Mouse (Mus musculus): ENCODE measurements around the gene Srxn1. TPM values are rescaled to one million over a fixed set of nuclear protein-coding genes. Genes with fewer than 3 reads are reported as not detected.
A peak's percentile ranks its signal among the peaks of the same experiment; 100 is the strongest.

The Srxn1 gene
- polyA plus RNA-seq, 1 experiment = 2.6 TPM

DNA sequence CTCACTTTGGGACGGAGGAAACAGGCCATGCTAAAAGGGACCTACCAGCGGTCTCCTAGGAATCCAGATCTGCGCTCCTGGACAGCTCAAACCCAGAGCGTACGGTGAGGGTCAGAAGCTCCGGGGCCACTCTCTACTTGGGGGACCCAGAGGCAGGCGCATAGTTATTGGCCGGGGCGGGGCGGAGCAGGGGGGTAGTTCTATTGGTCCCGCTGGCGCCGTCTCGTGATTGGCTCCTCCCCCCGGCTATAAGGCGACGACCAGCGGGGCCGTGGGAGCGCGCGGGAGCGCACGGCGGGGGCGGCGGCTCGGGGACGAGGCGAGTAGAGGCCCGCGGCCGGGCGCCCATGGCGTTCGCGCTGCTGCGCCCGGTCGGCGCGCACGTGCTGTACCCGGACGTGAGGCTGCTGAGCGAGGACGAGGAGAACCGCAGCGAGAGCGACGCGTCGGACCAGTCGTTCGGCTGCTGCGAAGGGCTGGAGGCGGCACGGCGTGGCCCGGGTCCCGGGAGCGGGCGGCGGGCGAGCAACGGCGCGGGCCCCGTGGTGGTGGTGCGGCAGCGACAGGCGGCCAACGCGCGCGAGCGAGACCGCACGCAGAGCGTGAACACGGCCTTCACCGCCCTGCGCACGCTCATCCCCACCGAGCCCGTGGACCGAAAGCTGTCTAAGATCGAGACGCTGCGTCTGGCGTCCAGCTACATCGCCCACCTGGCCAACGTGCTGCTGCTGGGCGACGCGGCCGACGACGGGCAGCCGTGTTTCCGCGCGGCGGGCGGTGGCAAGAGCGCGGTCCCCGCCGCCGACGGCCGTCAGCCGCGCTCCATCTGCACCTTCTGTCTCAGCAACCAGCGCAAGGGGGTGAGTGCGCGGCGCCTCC lies 38.2 kb downstream of the Srxn1 start, which contains the start of gene Tcf15:
Tcf15 (plus strand) TSS at position 283 of the 879 bp plus-strand sequence.
- peaks cover 73% of the 10 kb centered on the region for H3K27me3 ChIP-seq (ENCODE audit: control insufficient read depth)
- peak within 1 kb of the TSS; percentile 59 for H3K4me3 ChIP-seq (replicated peaks)
- peaks cover 16% of the 10 kb centered on the region for H3K4me1 ChIP-seq (ENCODE audit: control insufficient read depth)
- no peaks in the 10 kb centered on the region for H3K36me3 ChIP-seq (ENCODE audit: control insufficient read depth)
- peaks cover 4% of the 10 kb centered on the region; the same call in 1 of the 2 replicates for H3K9me3 ChIP-seq (ENCODE audit: control insufficient read depth, low read length)
- TF ChIP-seq GATA1 (IDR thresholded peaks at IDR 0.05; ENCODE audit: low read length) = no peak
- TF ChIP-seq TAL1 (IDR thresholded peaks at IDR 0.05; ENCODE audit: low read length) = no peak

DNA sequence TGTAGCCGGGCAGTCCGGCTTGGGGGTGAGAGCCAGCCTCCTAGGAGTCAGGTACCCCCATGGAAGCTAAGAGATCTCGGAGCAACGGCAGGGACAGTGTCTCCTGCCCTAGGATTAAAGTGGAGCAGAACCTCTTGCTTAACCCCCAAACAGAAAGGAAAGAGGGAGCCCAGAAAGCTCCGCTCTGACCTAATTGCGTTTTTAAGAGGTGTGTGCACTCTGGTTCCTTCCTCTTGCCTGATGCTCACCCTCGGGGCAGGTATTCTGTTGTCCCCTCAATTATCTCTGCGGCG lies 38.8 kb downstream of the Srxn1 start:
- Histone ChIP-seq H3K4me3 (replicated peaks) (peak overlapping the region; percentile 59), H3K9me3 (ENCODE audit: control insufficient read depth, low read length) (peaks cover 4% of the 10 kb centered on the region; the same call in 1 of the 2 replicates), H3K36me3 (ENCODE audit: control insufficient read depth) (no peaks in the 10 kb centered on the region), H3K27me3 (ENCODE audit: control insufficient read depth) (peaks cover 71% of the 10 kb centered on the region), H3K4me1 (ENCODE audit: control insufficient read depth) (peaks cover 16% of the 10 kb centered on the region)
- TF ChIP-seq TAL1 (IDR thresholded peaks at IDR 0.05; ENCODE audit: low read length) (no peak), GATA1 (IDR thresholded peaks at IDR 0.05; ENCODE audit: low read length) (no peak)

- TF ChIP-seq GATA1 (IDR thresholded peaks at IDR 0.05; ENCODE audit: low read length) = no peak
- TF ChIP-seq TAL1 (IDR thresholded peaks at IDR 0.05; ENCODE audit: low read length) = no peak
- no peaks in the 10 kb centered on the region for H3K36me3 ChIP-seq (ENCODE audit: control insufficient read depth)
- peaks cover 67% of the 10 kb centered on the region for H3K27me3 ChIP-seq (ENCODE audit: control insufficient read depth)
- H3K4me3 ChIP-seq (replicated peaks) = no peak overlapping the region
- peaks cover 4% of the 10 kb centered on the region; the same call in 1 of the 2 replicates for H3K9me3 ChIP-seq (ENCODE audit: control insufficient read depth, low read length)
- H3K4me1 ChIP-seq (ENCODE audit: control insufficient read depth) = peaks cover 16% of the 10 kb centered on the region
These were observed 39.2 kb downstream of the Srxn1 start for GRCm38 (mm10) chr2:152144501-152144900.

DNA sequence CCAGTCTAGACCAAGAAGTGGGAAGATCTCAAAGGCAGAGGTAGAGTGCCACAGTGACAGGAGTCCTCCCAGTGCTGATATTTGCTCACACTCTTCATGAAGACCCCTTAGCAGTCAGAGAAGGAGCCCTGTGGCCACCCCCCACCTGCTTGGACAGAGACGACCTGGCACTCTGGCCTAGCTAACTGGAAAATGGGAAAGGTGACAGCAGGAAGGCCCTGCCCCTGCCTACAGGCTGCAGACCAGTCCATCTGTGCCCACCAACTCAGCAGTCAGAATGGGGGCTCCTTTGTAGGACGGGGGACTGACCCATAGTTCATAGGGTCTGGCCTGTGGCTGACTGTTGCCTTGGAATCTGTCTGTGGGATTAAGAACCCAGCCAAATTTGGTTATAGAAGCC lies 40.4 kb downstream of the Srxn1 start:
- no peak for TF ChIP-seq TAL1 (IDR thresholded peaks at IDR 0.05; ENCODE audit: low read length)
- TF ChIP-seq GATA1 (IDR thresholded peaks at IDR 0.05; ENCODE audit: low read length) = no peak
- no peak overlapping the region for H3K4me3 ChIP-seq (replicated peaks)
- peaks cover 4% of the 10 kb centered on the region; the same call in 1 of the 2 replicates for H3K9me3 ChIP-seq (ENCODE audit: control insufficient read depth, low read length)
- no peaks in the 10 kb centered on the region for H3K36me3 ChIP-seq (ENCODE audit: control insufficient read depth)
- H3K27me3 ChIP-seq (ENCODE audit: control insufficient read depth) = peaks cover 58% of the 10 kb centered on the region
- peaks cover 16% of the 10 kb centered on the region for H3K4me1 ChIP-seq (ENCODE audit: control insufficient read depth)

GRCm38 (mm10) chr2:152147079-152147478 lies 41.8 kb downstream of the Srxn1 start:
- Histone ChIP-seq H3K4me1 (ENCODE audit: control insufficient read depth) (peaks cover 14% of the 10 kb centered on the region), H3K4me3 (replicated peaks) (no peak overlapping the region), H3K9me3 (ENCODE audit: control insufficient read depth, low read length) (peaks cover 4% of the 10 kb centered on the region; the same call in 1 of the 2 replicates), H3K36me3 (ENCODE audit: control insufficient read depth) (no peaks in the 10 kb centered on the region), H3K27me3 (ENCODE audit: control insufficient read depth) (peaks cover 44% of the 10 kb centered on the region)
- TF ChIP-seq TAL1 (IDR thresholded peaks at IDR 0.05; ENCODE audit: low read length) (no peak), GATA1 (IDR thresholded peaks at IDR 0.05; ENCODE audit: low read length) (no peak)

- H3K27me3 ChIP-seq (ENCODE audit: control insufficient read depth) = peaks cover 28% of the 10 kb centered on the region
- TF ChIP-seq GATA1 (IDR thresholded peaks at IDR 0.05; ENCODE audit: low read length) (no peak), TAL1 (IDR thresholded peaks at IDR 0.05; ENCODE audit: low read length) (no peak)
These were observed 43.4 kb downstream of the Srxn1 start for GRCm38 (mm10) chr2:152148675-152149074.

DNA sequence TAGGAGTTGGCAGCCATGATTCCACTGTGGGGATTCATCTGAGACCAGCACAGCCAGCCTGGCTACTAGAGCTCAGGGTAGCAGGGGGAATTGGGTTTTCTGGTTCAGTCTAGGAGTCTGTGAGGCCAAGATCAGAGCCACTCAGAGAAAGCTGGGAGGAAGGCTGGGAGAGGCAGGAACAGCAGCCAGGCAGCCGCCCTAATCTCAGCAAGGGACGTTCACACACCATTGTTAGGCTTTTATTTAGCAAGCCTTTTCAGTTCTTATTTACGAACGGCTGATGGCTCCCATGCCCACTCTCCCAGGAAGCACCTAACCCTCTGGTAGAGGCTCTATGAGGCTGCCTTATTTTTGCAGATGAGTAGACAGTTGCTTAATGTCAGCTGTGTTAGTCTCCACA lies 44.6 kb downstream of the Srxn1 start:
- no peak for TF ChIP-seq GATA1 (IDR thresholded peaks at IDR 0.05; ENCODE audit: low read length)
- no peak for TF ChIP-seq TAL1 (IDR thresholded peaks at IDR 0.05; ENCODE audit: low read length)
- Histone ChIP-seq H3K36me3 (ENCODE audit: control insufficient read depth) (no peaks in the 10 kb centered on the region), H3K4me1 (ENCODE audit: control insufficient read depth) (no peaks in the 10 kb centered on the region), H3K27me3 (ENCODE audit: control insufficient read depth) (peaks cover 16% of the 10 kb centered on the region), H3K4me3 (replicated peaks) (no peak overlapping the region), H3K9me3 (ENCODE audit: control insufficient read depth, low read length) (no peaks in the 10 kb centered on the region)

More at GRCm38 (mm10) chr2:152148675-152149074, 43.4 kb downstream of the Srxn1 start:
- H3K4me1 ChIP-seq (ENCODE audit: control insufficient read depth) = peaks cover 6% of the 10 kb centered on the region
- no peaks in the 10 kb centered on the region for H3K36me3 ChIP-seq (ENCODE audit: control insufficient read depth)
- H3K4me3 ChIP-seq (replicated peaks) = no peak overlapping the region
- peaks cover 3% of the 10 kb centered on the region; the same call in 1 of the 2 replicates for H3K9me3 ChIP-seq (ENCODE audit: control insufficient read depth, low read length)

DNA sequence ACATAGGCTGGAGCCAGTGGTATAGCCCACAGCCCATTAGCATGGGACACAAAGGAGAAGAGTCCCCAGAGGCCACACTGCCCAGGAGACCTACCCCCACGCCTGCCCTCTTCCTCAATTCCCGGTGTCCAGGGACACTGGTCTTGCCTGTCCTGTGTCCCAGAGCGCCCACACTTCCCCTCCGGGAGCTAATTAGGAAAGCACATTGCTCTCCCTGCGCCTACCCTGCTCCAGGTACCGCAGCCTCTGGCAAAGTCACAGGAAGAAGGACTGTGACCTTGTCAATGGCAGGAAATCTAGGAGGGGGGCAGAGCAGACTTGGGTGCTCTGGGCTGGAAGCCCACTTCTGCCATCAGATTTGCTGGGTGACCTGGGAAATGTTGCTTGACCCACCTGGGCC lies 45.1 kb downstream of the Srxn1 start:
- peaks cover 11% of the 10 kb centered on the region for H3K27me3 ChIP-seq (ENCODE audit: control insufficient read depth)
- peaks cover under 1% of the 10 kb centered on the region; the same call in 1 of the 2 replicates for H3K4me1 ChIP-seq (ENCODE audit: control insufficient read depth)
- no peaks in the 10 kb centered on the region for H3K9me3 ChIP-seq (ENCODE audit: control insufficient read depth, low read length)
- no peak overlapping the region for H3K4me3 ChIP-seq (replicated peaks)
- no peaks in the 10 kb centered on the region for H3K36me3 ChIP-seq (ENCODE audit: control insufficient read depth)
- no peak for TF ChIP-seq GATA1 (IDR thresholded peaks at IDR 0.05; ENCODE audit: low read length)
- no peak for TF ChIP-seq TAL1 (IDR thresholded peaks at IDR 0.05; ENCODE audit: low read length)

GRCm38 (mm10) chr2:152153361-152153760 lies 48.0 kb downstream of the Srxn1 start:
- H3K36me3 ChIP-seq (ENCODE audit: control insufficient read depth) = no peaks in the 10 kb centered on the region
- no peaks in the 10 kb centered on the region for H3K9me3 ChIP-seq (ENCODE audit: control insufficient read depth, low read length)
- H3K4me3 ChIP-seq (replicated peaks) = no peak overlapping the region
- no peaks in the 10 kb centered on the region for H3K27me3 ChIP-seq (ENCODE audit: control insufficient read depth)
- peaks cover 2% of the 10 kb centered on the region; the same call in 1 of the 2 replicates for H3K4me1 ChIP-seq (ENCODE audit: control insufficient read depth)
- TF ChIP-seq GATA1 (IDR thresholded peaks at IDR 0.05; ENCODE audit: low read length) (no peak), TAL1 (IDR thresholded peaks at IDR 0.05; ENCODE audit: low read length) (no peak)

All from erythroblast, embryonic 14.5 days (primary cell).